ENCODE assay signal across 14 mouse cellular contexts in genomic region chr3:109299303-109300074, GRCm38 (mm10). TPM values are rescaled to one million over a fixed set of nuclear protein-coding genes. Genes with fewer than 3 reads are reported as not detected.
A peak's percentile ranks its signal among the peaks of the same experiment; 100 is the strongest.
DNase-seq lines count a peak whose midpoint lies in the region; ATAC-seq lines count a peak whose summit lies in the region.
"Had no signal": no experiment of that assay in that cellular context is flagged by ENCODE, and none has a peak within 500 bp of the region (broad histone marks: within the 10 kb centered on the region; RNA-seq: fewer than 3 reads in every experiment).

No protein-coding gene starts in this region.

- H3K4me2 ChIP-seq in embryonic facial prominence, embryonic 11.5 days (ENCODE audit: low read depth, low read length): no peak overlapping the region
- H3K4me2 ChIP-seq in limb, embryonic 12.5 days: no peak overlapping the region
- H3K4me2 ChIP-seq: neural tube, embryonic 12.5 days had no signal

- no peak overlapping the region for H3K9ac ChIP-seq in embryonic facial prominence, embryonic 11.5 days (replicated peaks; ENCODE audit: low read length)
- no peak overlapping the region for H3K9ac ChIP-seq in limb, embryonic 12.5 days (replicated peaks)
- H3K9ac ChIP-seq: liver, embryonic 14.5 days; neural tube, embryonic 12.5 days had no signal

- WGBS in embryonic facial prominence, embryonic 11.5 days: 62% methylated on average over 4 of the region's 4 CpGs
- WGBS in embryonic facial prominence, embryonic 10.5 days: 65% methylated on average over 4 of the region's 4 CpGs
- WGBS in limb, embryonic 12.5 days: 70% methylated on average over 4 of the region's 4 CpGs
- 67% methylated on average over 4 of the region's 4 CpGs for WGBS in limb, embryonic 10.5 days

- ATAC-seq in embryonic facial prominence, embryonic 11.5 days (replicated peaks; ENCODE audit: insufficient number of reproducible peaks, low FRiP score, low TSS enrichment, low read depth): no peak
- 0 out of 2 replicates have a peak, but pooled peaks have one; percentile 26 for ATAC-seq in limb, embryonic 12.5 days (ENCODE audit: insufficient number of reproducible peaks, insufficient read depth, low FRiP score, low TSS enrichment, low read depth)
- ATAC-seq in megakaryocyte progenitor cell, adult 5-6 weeks (replicated peaks; ENCODE audit: poor library complexity): peak; percentile 21

- no peaks in the 10 kb centered on the region for H3K9me3 ChIP-seq in embryonic facial prominence, embryonic 11.5 days (replicated peaks; ENCODE audit: control insufficient read depth, low read length)
- H3K9me3 ChIP-seq in embryonic facial prominence, embryonic 10.5 days: no peaks in the 10 kb centered on the region
- H3K9me3 ChIP-seq in limb, embryonic 12.5 days: no peaks in the 10 kb centered on the region
- H3K9me3 ChIP-seq in limb, embryonic 10.5 days (replicated peaks): no peaks in the 10 kb centered on the region
- H3K9me3 ChIP-seq: neural tube, embryonic 12.5 days had no signal

- no peaks in the 10 kb centered on the region for H3K36me3 ChIP-seq in embryonic facial prominence, embryonic 11.5 days (replicated peaks; ENCODE audit: control insufficient read depth, insufficient read depth, low read depth, low read length)
- no peaks in the 10 kb centered on the region for H3K36me3 ChIP-seq in embryonic facial prominence, embryonic 10.5 days (replicated peaks)
- no peaks in the 10 kb centered on the region for H3K36me3 ChIP-seq in limb, embryonic 12.5 days
- H3K36me3 ChIP-seq in limb, embryonic 10.5 days: no peaks in the 10 kb centered on the region
- H3K36me3 ChIP-seq: G1E; neural tube, embryonic 12.5 days had no signal

- H3K27ac ChIP-seq in embryonic facial prominence, embryonic 11.5 days (replicated peaks; ENCODE audit: low read depth, low read length): no peak overlapping the region
- H3K27ac ChIP-seq in embryonic facial prominence, embryonic 10.5 days (replicated peaks): no peak overlapping the region
- no peak overlapping the region for H3K27ac ChIP-seq in limb, embryonic 12.5 days
- H3K27ac ChIP-seq in limb, embryonic 10.5 days: no peak overlapping the region
- H3K27ac ChIP-seq: liver, embryonic 14.5 days; neural tube, embryonic 12.5 days had no signal

- H3K4me1 ChIP-seq in embryonic facial prominence, embryonic 11.5 days (ENCODE audit: control insufficient read depth, insufficient read depth, low read length): no peaks in the 10 kb centered on the region
- peaks cover 9% of the 10 kb centered on the region for H3K4me1 ChIP-seq in embryonic facial prominence, embryonic 10.5 days
- H3K4me1 ChIP-seq in limb, embryonic 12.5 days (replicated peaks): 0 out of 2 replicates have a peak, but pooled peaks cover 4% of the 10 kb centered on the region
- peaks cover 9% of the 10 kb centered on the region; the same call in 1 of the 2 replicates for H3K4me1 ChIP-seq in limb, embryonic 10.5 days
- H3K4me1 ChIP-seq: neural tube, embryonic 12.5 days had no signal

- H3K27me3 ChIP-seq in embryonic facial prominence, embryonic 11.5 days (ENCODE audit: control insufficient read depth, insufficient read depth, low read length): no peaks in the 10 kb centered on the region
- no peaks in the 10 kb centered on the region for H3K27me3 ChIP-seq in embryonic facial prominence, embryonic 10.5 days (replicated peaks; ENCODE audit: low read depth, poor library complexity, severe bottlenecking)
- H3K27me3 ChIP-seq in limb, embryonic 12.5 days: no peaks in the 10 kb centered on the region
- no peaks in the 10 kb centered on the region for H3K27me3 ChIP-seq in limb, embryonic 10.5 days (ENCODE audit: low read depth, poor library complexity, severe bottlenecking)
- H3K27me3 ChIP-seq: neural tube, embryonic 12.5 days had no signal

- no peak overlapping the region for H3K4me3 ChIP-seq in embryonic facial prominence, embryonic 11.5 days (ENCODE audit: low read depth, low read length)
- H3K4me3 ChIP-seq in embryonic facial prominence, embryonic 10.5 days: no peak overlapping the region
- no peak overlapping the region for H3K4me3 ChIP-seq in limb, embryonic 12.5 days (replicated peaks)
- H3K4me3 ChIP-seq in limb, embryonic 10.5 days: no peak overlapping the region
- H3K4me3 ChIP-seq: neural tube, embryonic 12.5 days had no signal

- peak; percentile 8 for DNase-seq in embryonic facial prominence, embryonic 11.5 days (ENCODE audit: low spot score)
- no peak for DNase-seq in embryonic facial prominence, embryonic 10.5 days (ENCODE audit: low spot score)
- no peak for DNase-seq in limb, embryonic 10.5 days (ENCODE audit: low spot score)
- DNase-seq in embryo, embryonic 9.5 days (ENCODE audit: extremely low spot score): peak; percentile 10
- DNase-seq in cerebellum, adult 18-20 months: no peak
- DNase-seq in cerebellum, postnatal 25 days: no peak
- DNase-seq: gastrocnemius, postnatal 36 days; kidney, adult 8-10 months; thymus, postnatal 25 days had no signal

RNA-seq across cellular contexts. Expression of gene Vav3, which starts 41.0 kb away (rescaled TPM):
- polyA plus RNA-seq in embryonic facial prominence, embryonic 11.5 days (2014; fragmentation: Nextera tagmentation; extraction: Ambion mirVana): 7.2 TPM in 2 replicates
- polyA plus RNA-seq in embryonic facial prominence, embryonic 10.5 days (2016; fragmentation: Nextera tagmentation; extraction: Ambion mirVana): 5.3 and 6.1 TPM in 2 replicates
- polyA plus RNA-seq in limb, embryonic 12.5 days (2016; fragmentation: Nextera tagmentation; extraction: Ambion mirVana): 6.1 and 6.4 TPM in 2 replicates
- 3.0 and 3.4 TPM in 2 replicates for polyA plus RNA-seq in limb, embryonic 10.5 days (2016; fragmentation: Nextera tagmentation; extraction: Ambion mirVana)
- 56.5 and 64.3 TPM in 2 replicates for total RNA-seq in megakaryocyte progenitor cell, adult 5-6 weeks (2015)
- total RNA-seq in megakaryocyte progenitor cell, adult 5-6 weeks (2017): 62.2 and 78.0 TPM in 2 replicates
- polyA plus RNA-seq: G1E had no signal

Comparison
In these comparisons a context has a peak if more than half of its experiments do, and no peak if none do; other contexts are left out.
1. DNase-seq: peak in embryonic facial prominence, embryonic 11.5 days (single experiment) and embryo, embryonic 9.5 days (single experiment); none in embryonic facial prominence, embryonic 10.5 days (single experiment), limb, embryonic 10.5 days (single experiment), cerebellum, adult 18-20 months (0 of 2) and cerebellum, postnatal 25 days (0 of 2).